Mouse (Mus musculus) myocyte (in vitro differentiated cells): ENCODE results near the gene C8b. TPM values are rescaled to one million over a fixed set of nuclear protein-coding genes. Genes with fewer than 3 reads are reported as not detected.

Experiments
- H3K27me3 ChIP-seq: one replicate; pipeline ENCODE4 v1.6.1; 2011; ENCODE audit not compliant: control insufficient read depth, insufficient read depth, insufficient read length
- H3K36me3 ChIP-seq: one replicate; pipeline ENCODE4 v1.6.1; 2011; ENCODE audit not compliant: control insufficient read depth, insufficient read depth
- H3K4me2 ChIP-seq: one replicate; pipeline ENCODE4 v1.6.1; 2011; ENCODE audit warnings: low read depth, control low read depth
- H3K4me3 ChIP-seq: one replicate; pipeline ENCODE4 v1.5.1; 2011; ENCODE audit warnings: mild to moderate bottlenecking, control low read depth, moderate library complexity
- H3K79me2 ChIP-seq: one replicate; pipeline ENCODE4 v1.6.1; 2011; ENCODE audit not compliant: control insufficient read depth, insufficient read depth
- H3ac ChIP-seq: one replicate; pipeline ENCODE4 v1.6.1; 2011; ENCODE audit not compliant: control insufficient read depth, insufficient read length
- CEBPB ChIP-seq: IDR thresholded peaks from 2 replicates; pipeline ENCODE4 v1.6.1; 2011; ENCODE audit warnings: mild to moderate bottlenecking, moderate library complexity; ENCODE audit not compliant: poor library complexity, insufficient read depth, severe bottlenecking
- E2F4 ChIP-seq: IDR thresholded peaks from one replicate; pipeline ENCODE4 v1.6.1; 2011; ENCODE audit warnings: mild to moderate bottlenecking, control low read depth, moderate library complexity; ENCODE audit not compliant: insufficient read depth
- MAX ChIP-seq: IDR thresholded peaks from one replicate; pipeline ENCODE4 v1.6.1; 2011; ENCODE audit warnings: low read depth, mild to moderate bottlenecking, control low read depth
- MYOD1 ChIP-seq, 3 experiments: IDR thresholded peaks; one replicate each; pipeline ENCODE4 v1.6.1; 2011; ENCODE audit warnings: control low read depth in 2 of 3, low read depth in 2 of 3, mild to moderate bottlenecking in 2 of 3, moderate library complexity in 1 of 3; ENCODE audit not compliant: insufficient read length in 2 of 3, control insufficient read depth in 1 of 3
- MYOG ChIP-seq, 3 experiments: IDR thresholded peaks; one replicate each; pipeline ENCODE4 v1.6.1; 2011; ENCODE audit warnings: control low read depth in 2 of 3, low read depth in 2 of 3, mild to moderate bottlenecking in 2 of 3; ENCODE audit not compliant: insufficient read length in 2 of 3, control insufficient read depth in 1 of 3, insufficient read depth in 1 of 3
- POLR2A ChIP-seq: IDR thresholded peaks from one replicate; pipeline ENCODE4 v1.6.1; 2011; ENCODE audit warnings: low read depth, mild to moderate bottlenecking, control low read depth, moderate library complexity; ENCODE audit not compliant: insufficient read length
- POLR2AphosphoS2 ChIP-seq: IDR thresholded peaks from one replicate; pipeline ENCODE4 v1.6.1; 2011; ENCODE audit warnings: low read depth, control low read depth; ENCODE audit not compliant: insufficient read length
- REST ChIP-seq: IDR thresholded peaks from one replicate; pipeline ENCODE4 v1.6.1; 2011; ENCODE audit warnings: mild to moderate bottlenecking, control low read depth, moderate library complexity; ENCODE audit not compliant: insufficient read depth, insufficient read length
- SRF ChIP-seq: IDR thresholded peaks from one replicate; pipeline ENCODE4 v1.6.1; 2011; ENCODE audit warnings: low read depth; ENCODE audit not compliant: control insufficient read depth, insufficient read length
- TCF12 ChIP-seq: IDR thresholded peaks from one replicate; pipeline ENCODE4 v1.6.1; 2011; ENCODE audit warnings: mild to moderate bottlenecking, control low read depth; ENCODE audit not compliant: poor library complexity, insufficient read depth, severe bottlenecking
- TCF3 ChIP-seq: IDR thresholded peaks from one replicate; pipeline ENCODE4 v1.6.1; 2011; ENCODE audit warnings: low read depth, control low read depth; ENCODE audit not compliant: insufficient read length
- USF1 ChIP-seq: IDR thresholded peaks from one replicate; pipeline ENCODE4 v1.6.1; 2011; ENCODE audit warnings: low read depth, mild to moderate bottlenecking, control low read depth, moderate library complexity
- polyA plus RNA-seq: library from polyadenylated mRNA; unstranded; fragments of >200 nt; fragmentation: generic; extraction: Trizol; gene quantifications from one replicate; pipeline ENCODE4 v1.2.1, GENCODE M21; 2012; ENCODE audit warnings: missing spikeins

The C8b gene
- polyA plus RNA-seq, 1 experiment: not detected

DNA sequence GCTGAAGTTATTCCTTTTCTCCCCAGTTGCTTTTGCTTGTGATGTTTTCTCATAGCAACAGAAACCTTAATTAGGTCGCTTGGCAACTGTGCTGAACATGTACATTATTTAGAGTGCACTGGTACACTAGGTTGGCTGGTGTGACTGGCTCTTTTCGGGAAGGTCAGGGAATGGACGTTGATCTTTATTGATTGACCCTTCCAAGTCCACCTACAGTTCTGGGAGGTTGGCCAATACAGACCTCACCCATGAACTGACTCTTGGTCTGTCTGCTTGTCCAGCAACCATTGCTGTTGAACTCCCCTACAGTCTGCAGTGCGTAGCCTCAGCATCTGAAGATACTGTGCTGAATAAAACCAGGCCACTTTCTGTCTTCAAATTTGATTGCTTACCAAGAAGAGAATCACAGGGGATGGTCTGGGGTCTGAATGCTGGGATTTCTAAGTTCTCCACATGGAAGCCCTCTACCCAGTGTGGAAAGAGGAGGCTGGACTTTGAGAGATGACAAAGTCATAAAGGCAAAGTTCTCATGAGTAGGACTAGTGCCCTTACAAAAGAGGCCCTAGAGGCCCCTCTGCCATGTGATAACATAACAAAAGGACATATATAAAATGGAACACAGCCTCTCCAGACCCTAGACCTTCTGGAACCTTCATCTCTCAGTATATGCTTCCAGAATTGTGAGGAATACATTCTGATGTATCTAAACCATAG is 50.6 kb downstream of the C8b start:
- no peak overlapping the region for H3K4me2 ChIP-seq
- H3K36me3 ChIP-seq: no peaks in the 10 kb centered on the region
- no peaks in the 10 kb centered on the region for H3K79me2 ChIP-seq
- no peak overlapping the region for H3K4me3 ChIP-seq
- no peak overlapping the region for H3ac ChIP-seq
- no peaks in the 10 kb centered on the region for H3K27me3 ChIP-seq
- no peak for TF ChIP-seq TCF3
- no peak for TF ChIP-seq MYOD1 (IDR thresholded peaks at IDR 0.05; ENCODE audit: control insufficient read depth in 1 of 3, insufficient read length in 2 of 3, low read depth in 2 of 3)
- no peak for TF ChIP-seq SRF
- no peak for TF ChIP-seq POLR2A
- TF ChIP-seq TCF12: no peak
- no peak for TF ChIP-seq MYOG (IDR thresholded peaks at IDR 0.05; ENCODE audit: control insufficient read depth in 1 of 3, insufficient read depth in 1 of 3, insufficient read length in 2 of 3, low read depth in 2 of 3)
- no peak for TF ChIP-seq REST
- no peak for TF ChIP-seq CEBPB
- no peak for TF ChIP-seq E2F4
- no peak for TF ChIP-seq POLR2AphosphoS2
- no peak for TF ChIP-seq MAX
- no peak for TF ChIP-seq USF1

DNA sequence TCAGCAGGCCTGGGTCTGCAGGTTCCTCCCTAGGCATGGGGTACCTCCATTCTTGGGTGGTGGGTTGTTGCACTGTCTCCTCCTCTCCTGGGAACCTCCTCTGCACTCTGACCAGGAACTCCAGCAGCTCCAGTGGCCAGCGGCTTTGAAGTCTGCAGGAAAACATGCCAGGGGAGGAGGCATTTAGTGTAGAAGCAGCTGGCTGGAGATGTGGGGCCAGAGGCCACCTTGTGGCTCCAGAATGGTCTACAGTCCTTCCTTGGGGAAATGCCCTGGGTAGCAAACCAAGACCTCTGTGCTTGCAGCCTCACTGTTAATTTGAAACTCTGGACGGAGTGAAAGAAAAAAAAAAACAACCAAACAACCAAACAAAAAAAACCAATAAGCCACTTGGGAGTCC is 51.4 kb downstream of the C8b start:
- H3K4me3 ChIP-seq: no peak overlapping the region
- H3K4me2 ChIP-seq: no peak overlapping the region
- no peak for TF ChIP-seq E2F4
- no peak for TF ChIP-seq SRF
- no peak for TF ChIP-seq MYOD1 (IDR thresholded peaks at IDR 0.05; ENCODE audit: control insufficient read depth in 1 of 3, insufficient read length in 2 of 3, low read depth in 2 of 3)
- no peak for TF ChIP-seq MYOG (IDR thresholded peaks at IDR 0.05; ENCODE audit: control insufficient read depth in 1 of 3, insufficient read depth in 1 of 3, insufficient read length in 2 of 3, low read depth in 2 of 3)
- no peak for TF ChIP-seq TCF3
- no peak for TF ChIP-seq USF1
- TF ChIP-seq MAX: no peak
- no peak for TF ChIP-seq CEBPB
- no peak for TF ChIP-seq TCF12
- TF ChIP-seq POLR2AphosphoS2: no peak
- TF ChIP-seq REST: no peak
- TF ChIP-seq POLR2A: no peak
- H3ac ChIP-seq: no peak overlapping the region
- no peaks in the 10 kb centered on the region for H3K27me3 ChIP-seq
- no peaks in the 10 kb centered on the region for H3K79me2 ChIP-seq
- H3K36me3 ChIP-seq: no peaks in the 10 kb centered on the region

DNA sequence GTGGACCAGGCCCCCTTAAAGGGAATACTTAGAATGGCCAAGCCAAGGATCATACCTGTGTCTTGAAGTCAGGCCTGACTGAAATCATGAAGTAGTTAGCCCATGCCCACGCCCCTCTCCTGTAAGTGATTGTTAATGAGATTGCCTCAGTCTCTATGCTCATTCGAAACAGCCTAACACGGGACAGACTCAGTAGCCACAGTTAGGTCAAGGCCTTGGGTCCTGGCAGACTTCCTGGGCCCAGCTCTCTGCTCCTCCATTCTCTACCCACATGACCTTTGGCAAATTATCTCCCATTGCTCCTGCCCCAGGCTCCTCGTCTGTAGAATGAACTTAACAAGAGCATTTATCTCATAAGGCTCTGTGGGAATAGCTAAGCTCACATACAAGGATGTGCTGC is 52.9 kb downstream of the C8b start:
- Histone ChIP-seq H3K4me2 (no peak overlapping the region), H3ac (no peak overlapping the region), H3K4me3 (no peak overlapping the region), H3K36me3 (no peaks in the 10 kb centered on the region), H3K27me3 (no peaks in the 10 kb centered on the region), H3K79me2 (no peaks in the 10 kb centered on the region)
- TF ChIP-seq MYOG (IDR thresholded peaks at IDR 0.05; ENCODE audit: control insufficient read depth in 1 of 3, insufficient read depth in 1 of 3, insufficient read length in 2 of 3, low read depth in 2 of 3) (no peak), POLR2A (no peak), CEBPB (no peak), REST (no peak), TCF3 (no peak), SRF (no peak), MAX (no peak), E2F4 (no peak), MYOD1 (IDR thresholded peaks at IDR 0.05; ENCODE audit: control insufficient read depth in 1 of 3, insufficient read length in 2 of 3, low read depth in 2 of 3) (no peak), TCF12 (no peak), POLR2AphosphoS2 (no peak), USF1 (no peak)

DNA sequence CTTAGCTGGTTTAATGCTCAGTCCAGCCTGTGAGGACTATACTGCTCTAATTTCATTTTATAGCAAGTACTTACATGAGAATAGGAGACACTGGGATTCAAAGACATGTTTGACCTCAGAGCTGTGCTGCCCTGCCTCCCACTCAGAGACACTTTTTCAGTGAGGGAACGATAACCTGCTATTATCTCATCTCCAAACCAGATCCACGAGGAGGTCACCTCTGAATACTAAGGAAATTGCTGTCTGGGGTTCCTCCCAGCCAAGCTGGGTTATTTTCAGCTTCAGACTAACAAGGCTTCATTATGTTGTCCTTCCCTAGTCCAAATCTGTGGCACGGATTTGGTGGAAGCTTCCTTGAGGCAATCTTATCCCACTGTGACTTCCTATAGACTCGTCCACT is 53.8 kb downstream of the C8b start:
- TF ChIP-seq TCF12: no peak
- TF ChIP-seq MAX: no peak
- TF ChIP-seq TCF3: no peak
- TF ChIP-seq POLR2A: no peak
- TF ChIP-seq REST: no peak
- no peak for TF ChIP-seq USF1
- TF ChIP-seq CEBPB: no peak
- no peak for TF ChIP-seq SRF
- TF ChIP-seq E2F4: no peak
- no peak for TF ChIP-seq MYOG (IDR thresholded peaks at IDR 0.05; ENCODE audit: control insufficient read depth in 1 of 3, insufficient read depth in 1 of 3, insufficient read length in 2 of 3, low read depth in 2 of 3)
- TF ChIP-seq MYOD1 (IDR thresholded peaks at IDR 0.05; ENCODE audit: control insufficient read depth in 1 of 3, insufficient read length in 2 of 3, low read depth in 2 of 3): no peak
- no peak for TF ChIP-seq POLR2AphosphoS2
- Histone ChIP-seq H3K4me3 (no peak overlapping the region), H3K79me2 (no peaks in the 10 kb centered on the region), H3K27me3 (no peaks in the 10 kb centered on the region), H3K36me3 (no peaks in the 10 kb centered on the region), H3ac (no peak overlapping the region), H3K4me2 (no peak overlapping the region)
